In genomic region chr15:88861772-88862622, GRCm38 (mm10) we compare ENCODE assay signal across 8 mouse cellular contexts. TPM values are rescaled to one million over a fixed set of nuclear protein-coding genes. Genes with fewer than 3 reads are reported as not detected.
DNase-seq lines count a peak whose midpoint lies in the region; ATAC-seq and TF ChIP-seq lines count a peak whose summit lies in the region.

Pim3 (plus strand) TSS chr15:88862186.

- peaks cover 21% of the 10 kb centered on the region for H3K36me3 ChIP-seq in embryonic facial prominence, embryonic 15.5 days
- H3K36me3 ChIP-seq in kidney, embryonic 14.5 days (ENCODE audit: control insufficient read depth, insufficient read depth, low read length), result peaks cover 28% of the 10 kb centered on the region
- peaks cover 20% of the 10 kb centered on the region for H3K36me3 ChIP-seq in limb, embryonic 15.5 days

- WGBS in bone marrow, adult 2 months, result under 1% methylated on average over 107 of the region's 107 CpGs
- WGBS in embryonic facial prominence, embryonic 15.5 days, result under 1% methylated on average over 97 of the region's 107 CpGs
- WGBS in kidney, embryonic 14.5 days, result under 1% methylated on average over 107 of the region's 107 CpGs
- under 1% methylated on average over 102 of the region's 107 CpGs for WGBS in limb, embryonic 15.5 days

- H3K27ac ChIP-seq in bone marrow, adult 2 months (ENCODE audit: control insufficient read depth, insufficient read depth, low read depth, low read length, poor library complexity), result peak within 1 kb of the TSS; percentile 99
- peak within 1 kb of the TSS; percentile 97 for H3K27ac ChIP-seq in embryonic facial prominence, embryonic 15.5 days (replicated peaks)
- peak within 1 kb of the TSS; percentile 74 for H3K27ac ChIP-seq in kidney, embryonic 14.5 days (ENCODE audit: low read depth, low read length)
- peak within 1 kb of the TSS; percentile 96 for H3K27ac ChIP-seq in limb, embryonic 15.5 days

- H3K9me3 ChIP-seq in embryonic facial prominence, embryonic 15.5 days (replicated peaks), result no peaks in the 10 kb centered on the region
- H3K9me3 ChIP-seq in kidney, embryonic 14.5 days (ENCODE audit: control insufficient read depth, low read length), result no peaks in the 10 kb centered on the region
- no peaks in the 10 kb centered on the region for H3K9me3 ChIP-seq in limb, embryonic 15.5 days

- TF ChIP-seq POLR2A in bone marrow, adult 2 months (IDR thresholded peaks at IDR 0.05; ENCODE audit: borderline replicate concordance, control insufficient read depth, low read depth, low read length), result peak; percentile 84; the same call in 1 of the 2 replicates

- no peak for TF ChIP-seq CTCF in bone marrow, adult 2 months (IDR thresholded peaks at IDR 0.05; ENCODE audit: control insufficient read depth, insufficient read depth, low read length)

- H3K4me1 ChIP-seq in bone marrow, adult 2 months (ENCODE audit: control insufficient read depth, insufficient read depth, low read length), result peaks cover 3% of the 10 kb centered on the region; the same call in 1 of the 2 replicates
- H3K4me1 ChIP-seq in embryonic facial prominence, embryonic 15.5 days, result peaks cover 38% of the 10 kb centered on the region
- H3K4me1 ChIP-seq in kidney, embryonic 14.5 days (ENCODE audit: control insufficient read depth, insufficient read depth, low read length), result peaks cover 27% of the 10 kb centered on the region
- peaks cover 52% of the 10 kb centered on the region for H3K4me1 ChIP-seq in limb, embryonic 15.5 days

- H3K4me3 ChIP-seq in bone marrow, adult 2 months (replicated peaks; ENCODE audit: control insufficient read depth, low read depth, low read length), result peak within 1 kb of the TSS; percentile 90
- peak within 1 kb of the TSS; percentile 87 for H3K4me3 ChIP-seq in embryonic facial prominence, embryonic 15.5 days (replicated peaks)
- peak within 1 kb of the TSS; percentile 93 for H3K4me3 ChIP-seq in kidney, embryonic 14.5 days (ENCODE audit: low read length)
- H3K4me3 ChIP-seq in limb, embryonic 15.5 days, result peak within 1 kb of the TSS; percentile 88

- H3K9ac ChIP-seq in embryonic facial prominence, embryonic 15.5 days, result peak within 1 kb of the TSS; percentile 80
- H3K9ac ChIP-seq in kidney, embryonic 14.5 days (ENCODE audit: low read depth, low read length), result peak within 1 kb of the TSS; percentile 90
- H3K9ac ChIP-seq in limb, embryonic 15.5 days, result peak within 1 kb of the TSS; percentile 82

- H3K27me3 ChIP-seq in embryonic facial prominence, embryonic 15.5 days, result no peaks in the 10 kb centered on the region
- H3K27me3 ChIP-seq in kidney, embryonic 14.5 days (ENCODE audit: control insufficient read depth, insufficient read depth, low read length), result no peaks in the 10 kb centered on the region
- no peaks in the 10 kb centered on the region for H3K27me3 ChIP-seq in limb, embryonic 15.5 days

- DNase-seq in 416B (ENCODE audit: low read depth), result peak; percentile 97
- peak; percentile 98 to 99 for DNase-seq in heart, adult 9 months (ENCODE audit: low spot score in 2 of 2)
- DNase-seq in monocyte, adult 2 months (ENCODE audit: low read depth in 1 of 2, low spot score in 2 of 2), result peak; percentile 92 to 95
- peak; percentile 95 to 97 for DNase-seq in spleen, postnatal 36 days (ENCODE audit: low spot score in 2 of 2)

- peak; percentile 85 for ATAC-seq in embryonic facial prominence, embryonic 15.5 days (ENCODE audit: insufficient number of reproducible peaks, low FRiP score, low TSS enrichment, low read depth)
- ATAC-seq in kidney, embryonic 14.5 days (ENCODE audit: low FRiP score, low TSS enrichment), result peak; percentile 76
- peak; percentile 82 for ATAC-seq in limb, embryonic 15.5 days (ENCODE audit: insufficient number of reproducible peaks, low FRiP score, low TSS enrichment, low read depth)

- H3K4me2 ChIP-seq in embryonic facial prominence, embryonic 15.5 days (replicated peaks), result peak within 1 kb of the TSS; percentile 89
- H3K4me2 ChIP-seq in kidney, embryonic 14.5 days (replicated peaks; ENCODE audit: low read depth, low read length), result peak within 1 kb of the TSS; percentile 97
- H3K4me2 ChIP-seq in limb, embryonic 15.5 days, result peak within 1 kb of the TSS; percentile 93

RNA-seq across cellular contexts. Expression of gene Pim3, which starts in this region (rescaled TPM):
- 9.0 and 13.4 TPM in 2 replicates for polyA plus RNA-seq in bone marrow, adult 2 months (2011; ENCODE audit: insufficient read depth, insufficient read length, low replicate concordance, missing spikeins)
- 63.0 and 64.8 TPM in 2 replicates for polyA plus RNA-seq in embryonic facial prominence, embryonic 15.5 days (2015; fragmentation: Nextera tagmentation; extraction: Ambion mirVana)
- polyA plus RNA-seq in kidney, embryonic 14.5 days (2014; fragmentation: Nextera tagmentation; extraction: Ambion mirVana), result 37.4 and 46.2 TPM in 2 replicates
- 52.9 and 61.4 TPM in 2 replicates for polyA plus RNA-seq in limb, embryonic 15.5 days (2015; fragmentation: Nextera tagmentation; extraction: Ambion mirVana)

Comparison
In these comparisons a context has a peak if more than half of its experiments do, and no peak if none do; other contexts are left out.
1. Peak in every context shown above with its lines: DNase-seq, ATAC-seq, H3K4me3 ChIP-seq and H3K27ac ChIP-seq.